Mouse (Mus musculus) brain, embryonic 14.5 days (tissue): ENCODE measurements around the gene Creb3l1.

Source experiments
- CTCF ChIP-seq: fragments of 200-500 bp; IDR thresholded peaks from 2 replicates; pipeline ENCODE4 v1.5.1; 2012; ENCODE audit warnings: inconsistent platforms, mild to moderate bottlenecking, moderate library complexity, borderline replicate concordance; ENCODE audit not compliant: insufficient read depth, insufficient read length; ENCODE audit errors: extremely low read depth
- POLR2A ChIP-seq: fragments of 200-500 bp; IDR thresholded peaks from 2 replicates; pipeline ENCODE4 v1.6.1; 2012; ENCODE audit warnings: mild to moderate bottlenecking, inconsistent platforms, borderline replicate concordance; ENCODE audit not compliant: poor library complexity, insufficient read depth, insufficient read length, severe bottlenecking; ENCODE audit errors: extremely low read depth

- no peak for TF ChIP-seq CTCF
- TF ChIP-seq POLR2A: no peak
Observed at GRCm38 (mm10) chr2:92048034-92048690, 23.9 kb upstream of the Creb3l1 start.
